ENCODE assay signal across 17 mouse cellular contexts in the genomic region with DNA sequence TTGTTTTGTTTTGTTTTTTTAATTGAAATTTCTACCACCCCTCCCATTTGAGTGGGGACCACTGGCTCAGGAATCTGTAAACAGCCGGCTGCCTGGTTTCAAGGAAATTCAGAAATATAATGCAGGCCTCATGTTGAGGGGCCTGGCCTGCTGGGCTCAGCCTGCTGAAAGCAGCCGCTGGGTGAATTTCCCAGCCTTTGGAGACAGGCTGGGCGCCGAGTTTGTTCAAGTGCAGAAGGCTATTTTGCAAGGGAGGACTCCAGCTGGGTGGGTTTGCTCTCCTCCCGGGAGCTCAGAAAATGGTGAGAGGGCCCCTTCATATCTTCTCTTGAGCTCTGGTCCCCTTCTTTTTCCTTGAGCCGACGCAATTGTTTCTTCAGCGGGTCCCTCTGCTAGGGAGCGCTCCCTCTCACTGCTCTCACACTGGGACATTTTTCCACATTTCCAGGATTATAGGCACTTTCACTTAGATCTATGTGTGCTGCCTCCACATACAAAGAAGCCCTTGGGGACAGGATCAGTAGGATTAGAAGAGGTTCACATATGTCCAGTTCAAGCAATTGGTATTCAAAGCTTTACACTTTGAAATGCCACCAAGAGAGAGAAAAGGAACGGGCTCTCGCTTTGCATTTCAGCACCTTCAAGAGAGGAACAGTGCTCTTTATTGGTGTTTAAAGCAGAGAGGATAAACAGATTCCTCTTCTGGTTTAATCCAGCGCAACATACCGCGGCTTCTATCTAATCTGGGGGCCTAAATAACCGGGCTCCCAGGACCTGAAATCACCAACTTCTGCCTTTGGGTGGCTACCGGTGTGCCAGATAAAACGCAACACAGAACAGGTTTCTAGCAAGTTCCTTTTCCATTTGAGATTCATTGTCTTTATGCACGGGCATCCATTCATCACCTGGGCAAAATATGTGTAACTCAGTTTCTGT. TPM values are rescaled to one million over a fixed set of nuclear protein-coding genes. Genes with fewer than 3 reads are reported as not detected.
DNase-seq lines count a peak whose midpoint lies in the region; ATAC-seq lines count a peak whose summit lies in the region.
"Had no signal": no experiment of that assay in that cellular context is flagged by ENCODE, and none has a peak within 500 bp of the region (broad histone marks: within the 10 kb centered on the region; RNA-seq: fewer than 3 reads in every experiment).

No protein-coding gene starts in this region.

- H3K36me3 ChIP-seq in heart, embryonic 11.5 days (ENCODE audit: control insufficient read depth, insufficient read depth, low read length) = no peaks in the 10 kb centered on the region
- H3K36me3 ChIP-seq in forebrain, embryonic 12.5 days (replicated peaks) = no peaks in the 10 kb centered on the region
- no peaks in the 10 kb centered on the region for H3K36me3 ChIP-seq in limb, embryonic 11.5 days (ENCODE audit: control insufficient read depth, insufficient read depth, low read length)
- H3K36me3 ChIP-seq: liver, embryonic 13.5 days had no signal

- DNase-seq in heart, postnatal 4 days = no peak
- peak; percentile 34 for DNase-seq in R1 (ENCODE audit: low read depth, low spot score)
- DNase-seq in limb, embryonic 11.5 days (ENCODE audit: low spot score) = peak; percentile 23
- DNase-seq in left cerebral cortex, postnatal 36 days (ENCODE audit: low spot score in 2 of 2) = no peak
- no peak for DNase-seq in kidney, adult 9 months
- no peak for DNase-seq in cerebellum, adult 11 months
- DNase-seq: adrenal gland, postnatal 14 days; liver, embryonic 13.5 days; lung, postnatal 14 days; right cerebral cortex, postnatal 4 days; thymus, adult 2 months had no signal

- WGBS in heart, embryonic 11.5 days (ENCODE audit: insufficient replicate concordance) = 7% methylated on average over 18 of the region's 18 CpGs
- WGBS in forebrain, embryonic 12.5 days = 4% methylated on average over 18 of the region's 18 CpGs
- 7% methylated on average over 18 of the region's 18 CpGs for WGBS in limb, embryonic 11.5 days

- H3K4me1 ChIP-seq in heart, embryonic 11.5 days (ENCODE audit: control insufficient read depth, insufficient read depth, low read length) = no peaks in the 10 kb centered on the region
- H3K4me1 ChIP-seq in forebrain, embryonic 12.5 days = peaks cover 11% of the 10 kb centered on the region
- no peaks in the 10 kb centered on the region for H3K4me1 ChIP-seq in limb, embryonic 11.5 days (ENCODE audit: control insufficient read depth, insufficient read depth, low read length)
- H3K4me1 ChIP-seq: liver, embryonic 13.5 days had no signal

- no peaks in the 10 kb centered on the region for H3K9me3 ChIP-seq in heart, embryonic 11.5 days (replicated peaks; ENCODE audit: control insufficient read depth, low read length)
- no peaks in the 10 kb centered on the region for H3K9me3 ChIP-seq in forebrain, embryonic 12.5 days
- no peaks in the 10 kb centered on the region for H3K9me3 ChIP-seq in limb, embryonic 11.5 days (ENCODE audit: control insufficient read depth, low read length)
- H3K9me3 ChIP-seq: liver, embryonic 13.5 days had no signal

- H3K27me3 ChIP-seq in heart, embryonic 11.5 days (ENCODE audit: control insufficient read depth, insufficient read depth, low read length) = peaks cover 11% of the 10 kb centered on the region; the same call in 1 of the 2 replicates
- peaks cover 52% of the 10 kb centered on the region for H3K27me3 ChIP-seq in forebrain, embryonic 12.5 days
- no peaks in the 10 kb centered on the region for H3K27me3 ChIP-seq in limb, embryonic 11.5 days (ENCODE audit: control insufficient read depth, insufficient read depth, low read length)

- no peak overlapping the region for H3K9ac ChIP-seq in heart, embryonic 11.5 days (ENCODE audit: low read depth, low read length)
- H3K9ac ChIP-seq in forebrain, embryonic 12.5 days = no peak overlapping the region
- H3K9ac ChIP-seq in limb, embryonic 11.5 days (ENCODE audit: low read length) = no peak overlapping the region
- H3K9ac ChIP-seq: liver, embryonic 13.5 days had no signal

- intact Hi-C loops in left cerebral cortex, postnatal 36 days (cut with DNase I) = no loop called here

- no peak overlapping the region for H3K4me3 ChIP-seq in heart, embryonic 11.5 days (ENCODE audit: low read depth, low read length)
- no peak overlapping the region for H3K4me3 ChIP-seq in forebrain, embryonic 12.5 days (replicated peaks)
- no peak overlapping the region for H3K4me3 ChIP-seq in limb, embryonic 11.5 days (ENCODE audit: low read depth, low read length)
- H3K4me3 ChIP-seq: liver, embryonic 13.5 days had no signal

- peak overlapping the region; percentile 23; the same call in 1 of the 2 replicates for H3K4me2 ChIP-seq in heart, embryonic 11.5 days
- H3K4me2 ChIP-seq in forebrain, embryonic 12.5 days = peak overlapping the region; percentile 30
- peak overlapping the region; percentile 20; the same call in 1 of the 2 replicates for H3K4me2 ChIP-seq in limb, embryonic 11.5 days (ENCODE audit: low read depth, severe bottlenecking)
- H3K4me2 ChIP-seq: liver, embryonic 13.5 days had no signal

- H3K27ac ChIP-seq in heart, embryonic 11.5 days (ENCODE audit: low read depth, low read length) = no peak overlapping the region
- H3K27ac ChIP-seq in forebrain, embryonic 12.5 days = peak overlapping the region; percentile 36; the same call in 1 of the 2 replicates
- H3K27ac ChIP-seq in limb, embryonic 11.5 days (replicated peaks; ENCODE audit: low read depth, low read length) = no peak overlapping the region
- H3K27ac ChIP-seq: liver, embryonic 13.5 days had no signal

- ATAC-seq in heart, embryonic 11.5 days (replicated peaks; ENCODE audit: insufficient number of reproducible peaks, low FRiP score, low TSS enrichment) = no peak
- peak; percentile 51; the same call in 1 of the 2 replicates for ATAC-seq in forebrain, embryonic 12.5 days (ENCODE audit: low FRiP score)
- no peak for ATAC-seq in limb, embryonic 11.5 days (ENCODE audit: insufficient number of reproducible peaks, low FRiP score, low TSS enrichment, low read depth)

RNA-seq across cellular contexts. Expression of a gene that starts 17.4 kb away (rescaled TPM):
- 0.11 TPM in 1 of 2 replicates, not detected in the other for polyA plus RNA-seq in heart, embryonic 11.5 days (2014; fragmentation: Nextera tagmentation; extraction: Ambion mirVana)
- total RNA-seq in heart, postnatal 4 days (2021) = not detected
- 34.1 and 34.3 TPM in 2 replicates for polyA plus RNA-seq in forebrain, embryonic 12.5 days (2016; fragmentation: Nextera tagmentation; extraction: Ambion mirVana)
- not detected in 2 replicates for polyA plus RNA-seq in limb, embryonic 11.5 days (2014; fragmentation: Nextera tagmentation; extraction: Ambion mirVana)
- total RNA-seq in left cerebral cortex, postnatal 36 days (2021) = not detected
- total RNA-seq: adrenal gland, postnatal 14 days; gastrocnemius, adult 8-10 months; layer of hippocampus, adult 8-10 months had no signal
- polyA plus RNA-seq: heart, embryonic 14.5 days; kidney, embryonic 16.5 days; liver, embryonic 13.5 days had no signal

Comparison
In these comparisons a context has a peak if more than half of its experiments do, and no peak if none do; other contexts are left out.
1. DNase-seq: peak in R1 (single experiment) and limb, embryonic 11.5 days (single experiment); none in heart, postnatal 4 days (single experiment), left cerebral cortex, postnatal 36 days (0 of 2), kidney, adult 9 months (single experiment) and cerebellum, adult 11 months (single experiment).
2. RNA of a gene that starts 17.4 kb away (polyA plus RNA-seq): 34.1 to 34.3 TPM in forebrain, embryonic 12.5 days; 0.11 TPM in heart, embryonic 11.5 days and not detected in limb, embryonic 11.5 days; every median in the first group is over 10 times any median in the second.
3. Peak in every context shown above with its lines, with median percentiles within 50 percentile points of each other: H3K4me2 ChIP-seq.